Mouse (Mus musculus) limb, embryonic 15.5 days (tissue): ENCODE measurements around the gene Gm34653. TPM values are rescaled to one million over a fixed set of nuclear protein-coding genes. Genes with fewer than 3 reads are reported as not detected.
"Not testable (repeated sequence)": the region's sequence is repeated elsewhere in the genome, so short reads cannot be mapped to it uniquely, and the experiment has no call there.

Source experiments
- ATAC-seq: fragments of 200-750 bp; cut with Nextera tagmentation; 2 replicates; pipeline ENCODE4 v1.8.0; 2017; ENCODE audit warnings: low read depth, moderate TSS enrichment; ENCODE audit not compliant: insufficient number of reproducible peaks, low FRiP score, low TSS enrichment
- H3K27ac ChIP-seq: fragments of 300-500 bp; sonication (generic); 2 replicates; pipeline ENCODE4 v1.5.1; 2015; ENCODE audit warnings: moderate library complexity, mild to moderate bottlenecking, inconsistent platforms
- H3K27me3 ChIP-seq: fragments of 300-500 bp; sonication (generic); 2 replicates; pipeline ENCODE4 v1.6.1; 2015; ENCODE audit warnings: inconsistent platforms
- H3K36me3 ChIP-seq: fragments of 300-500 bp; sonication (generic); 2 replicates; pipeline ENCODE4 v1.6.1; 2015; ENCODE audit warnings: inconsistent platforms
- H3K4me1 ChIP-seq: fragments of 300-500 bp; sonication (generic); 2 replicates; pipeline ENCODE4 v1.6.1; 2015; ENCODE audit warnings: inconsistent platforms
- H3K4me2 ChIP-seq: fragments of 300-500 bp; sonication (generic); 2 replicates; pipeline ENCODE4 v1.6.1; 2015; ENCODE audit warnings: mild to moderate bottlenecking, inconsistent platforms
- H3K4me3 ChIP-seq: fragments of 300-500 bp; sonication (generic); 2 replicates; pipeline ENCODE4 v1.5.1; 2015; ENCODE audit warnings: mild to moderate bottlenecking, inconsistent platforms
- H3K9ac ChIP-seq: fragments of 300-500 bp; sonication (generic); 2 replicates; pipeline ENCODE4 v1.6.1; 2015; ENCODE audit warnings: inconsistent platforms
- H3K9me3 ChIP-seq: fragments of 300-500 bp; sonication (generic); 2 replicates; pipeline ENCODE4 v1.6.1; 2016; ENCODE audit warnings: inconsistent platforms
- WGBS: fragments of 180-500 bp; shearing (Covaris S2); methylation state at CpG from one replicate; pipeline ENCODE4 v1.1.7; 2015; 5-methylcytosine and 5-hydroxymethylcytosine counted together
- polyA plus RNA-seq: library from polyadenylated mRNA; unstranded; fragments of >200 nt; fragmentation: Nextera tagmentation; extraction: Ambion mirVana; gene quantifications from 2 replicates; pipeline ENCODE4 v1.2.1, GENCODE M21; 2015

The Gm34653 gene
- polyA plus RNA-seq, 1 experiment from 2014 or later: not detected

- H3K36me3 ChIP-seq, H3K9me3 ChIP-seq, ATAC-seq, H3K27me3 ChIP-seq: not testable (repeated sequence)
- Histone ChIP-seq H3K4me3 (peak overlapping the region; percentile 65), H3K4me1 (peaks cover 23% of the 10 kb centered on the region), H3K4me2 (peak overlapping the region; percentile 57), H3K27ac (peak overlapping the region; percentile 94), H3K9ac (peak overlapping the region; percentile 77)
- 0% methylated on average over 25 of the region's 32 CpGs for WGBS
Observed at GRCm38 (mm10) chr2:34802565-34803245, 30.1 kb upstream of the Gm34653 start.

GRCm38 (mm10) chr2:34803746-34804145, 29.1 kb upstream of the Gm34653 start:
- Histone ChIP-seq H3K27me3 (no peaks in the 10 kb centered on the region), H3K4me2 (peak overlapping the region; percentile 32), H3K27ac (no peak overlapping the region), H3K9me3 (no peaks in the 10 kb centered on the region), H3K9ac (no peak overlapping the region), H3K4me1 (peaks cover 23% of the 10 kb centered on the region), H3K36me3 (peaks cover 18% of the 10 kb centered on the region), H3K4me3 (peak overlapping the region; percentile 16)
- 50% methylated on average over 3 of the region's 3 CpGs for WGBS
- no peak for ATAC-seq

GRCm38 (mm10) chr2:34804172-34804571, 28.6 kb upstream of the Gm34653 start:
- no peak overlapping the region for H3K4me2 ChIP-seq
- 96% methylated on average over 2 of the region's 2 CpGs for WGBS
- H3K4me3 ChIP-seq: no peak overlapping the region

GRCm38 (mm10) chr2:34804815-34805214, 28.0 kb upstream of the Gm34653 start:
- no peak overlapping the region for H3K4me2 ChIP-seq
- no peak overlapping the region for H3K4me3 ChIP-seq
- no peaks in the 10 kb centered on the region for H3K27me3 ChIP-seq
- H3K4me1 ChIP-seq: peaks cover 18% of the 10 kb centered on the region
- no peak overlapping the region for H3K27ac ChIP-seq
- 65% methylated on average over 1 of the region's 1 CpGs for WGBS
- no peak overlapping the region for H3K9ac ChIP-seq
- peaks cover 27% of the 10 kb centered on the region for H3K36me3 ChIP-seq
- no peaks in the 10 kb centered on the region for H3K9me3 ChIP-seq
- no peak for ATAC-seq

More at GRCm38 (mm10) chr2:34804172-34804571, 28.6 kb upstream of the Gm34653 start:
- Histone ChIP-seq H3K4me1 (peaks cover 20% of the 10 kb centered on the region), H3K9me3 (no peaks in the 10 kb centered on the region), H3K9ac (no peak overlapping the region), H3K27me3 (no peaks in the 10 kb centered on the region), H3K36me3 (peaks cover 22% of the 10 kb centered on the region), H3K27ac (no peak overlapping the region)
- ATAC-seq: no peak

GRCm38 (mm10) chr2:34805364-34805950, 27.4 kb upstream of the Gm34653 start:
- Histone ChIP-seq H3K27ac (no peak overlapping the region), H3K4me3 (no peak overlapping the region), H3K9ac (no peak overlapping the region), H3K4me1 (peaks cover 14% of the 10 kb centered on the region), H3K4me2 (no peak overlapping the region), H3K27me3 (no peaks in the 10 kb centered on the region), H3K9me3 (no peaks in the 10 kb centered on the region), H3K36me3 (peaks cover 32% of the 10 kb centered on the region)
- ATAC-seq: no peak
- 89% methylated on average over 10 of the region's 10 CpGs for WGBS

GRCm38 (mm10) chr2:34808057-34808456, 24.8 kb upstream of the Gm34653 start:
- 78% methylated on average over 2 of the region's 2 CpGs for WGBS
- H3K4me1 ChIP-seq: peaks cover 12% of the 10 kb centered on the region
- H3K9me3 ChIP-seq: no peaks in the 10 kb centered on the region
- no peaks in the 10 kb centered on the region for H3K27me3 ChIP-seq
- no peak overlapping the region for H3K9ac ChIP-seq
- ATAC-seq: no peak
- peaks cover 56% of the 10 kb centered on the region for H3K36me3 ChIP-seq
- H3K27ac ChIP-seq: no peak overlapping the region
- H3K4me2 ChIP-seq: no peak overlapping the region
- no peak overlapping the region for H3K4me3 ChIP-seq

- Histone ChIP-seq H3K36me3 (peaks cover 69% of the 10 kb centered on the region), H3K27me3 (no peaks in the 10 kb centered on the region), H3K27ac (no peak overlapping the region), H3K4me1 (peaks cover under 1% of the 10 kb centered on the region; the same call in 1 of the 2 replicates), H3K9me3 (no peaks in the 10 kb centered on the region), H3K4me2 (no peak overlapping the region), H3K9ac (no peak overlapping the region), H3K4me3 (no peak overlapping the region)
- WGBS: 92% methylated on average over 1 of the region's 1 CpGs
- no peak for ATAC-seq
Observed at GRCm38 (mm10) chr2:34809568-34809967, 23.2 kb upstream of the Gm34653 start.

GRCm38 (mm10) chr2:34810775-34811174, 22.0 kb upstream of the Gm34653 start:
- Histone ChIP-seq H3K36me3 (peaks cover 76% of the 10 kb centered on the region), H3K4me1 (no peaks in the 10 kb centered on the region), H3K9ac (no peak overlapping the region), H3K9me3 (no peaks in the 10 kb centered on the region), H3K27ac (no peak overlapping the region), H3K4me2 (no peak overlapping the region), H3K27me3 (no peaks in the 10 kb centered on the region), H3K4me3 (no peak overlapping the region)
- no peak for ATAC-seq
- 93% methylated on average over 3 of the region's 3 CpGs for WGBS

GRCm38 (mm10) chr2:34812706-34813105, 20.1 kb upstream of the Gm34653 start:
- ATAC-seq: no peak
- WGBS: 79% methylated on average over 7 of the region's 7 CpGs

GRCm38 (mm10) chr2:34815893-34816292, 16.9 kb upstream of the Gm34653 start:
- not testable (repeated sequence) for H3K4me1 ChIP-seq, H3K4me3 ChIP-seq, H3K9me3 ChIP-seq, H3K9ac ChIP-seq, H3K27ac ChIP-seq, H3K27me3 ChIP-seq, ATAC-seq, H3K4me2 ChIP-seq
- peaks cover 67% of the 10 kb centered on the region for H3K36me3 ChIP-seq
- 93% methylated on average over 2 of the region's 2 CpGs for WGBS

More at GRCm38 (mm10) chr2:34812706-34813105, 20.1 kb upstream of the Gm34653 start:
- Histone ChIP-seq H3K27me3 (no peaks in the 10 kb centered on the region), H3K27ac (no peak overlapping the region), H3K4me1 (no peaks in the 10 kb centered on the region), H3K9ac (no peak overlapping the region), H3K9me3 (no peaks in the 10 kb centered on the region), H3K36me3 (peaks cover 79% of the 10 kb centered on the region), H3K4me3 (no peak overlapping the region), H3K4me2 (no peak overlapping the region)

- Histone ChIP-seq H3K9me3 (no peaks in the 10 kb centered on the region), H3K27ac (no peak overlapping the region), H3K4me3 (no peak overlapping the region), H3K4me2 (no peak overlapping the region), H3K27me3 (no peaks in the 10 kb centered on the region), H3K36me3 (peaks cover 58% of the 10 kb centered on the region), H3K4me1 (no peaks in the 10 kb centered on the region), H3K9ac (no peak overlapping the region)
- 97% methylated on average over 2 of the region's 2 CpGs for WGBS
- no peak for ATAC-seq
Observed at GRCm38 (mm10) chr2:34818492-34818891, 14.3 kb upstream of the Gm34653 start.

- H3K27me3 ChIP-seq: no peaks in the 10 kb centered on the region
- peak within 1 kb of the TSS; percentile 99 for H3K9ac ChIP-seq
- peak; percentile 90 for ATAC-seq
- peak within 1 kb of the TSS; percentile 77 for H3K27ac ChIP-seq
- peak within 1 kb of the TSS; percentile 83 for H3K4me2 ChIP-seq
- peaks cover 16% of the 10 kb centered on the region for H3K4me1 ChIP-seq
- H3K4me3 ChIP-seq: peak within 1 kb of the TSS; percentile 98
- peaks cover 17% of the 10 kb centered on the region for H3K36me3 ChIP-seq
- H3K9me3 ChIP-seq: no peaks in the 10 kb centered on the region; the same call in 1 of the 2 replicates
- under 1% methylated on average over 56 of the region's 57 CpGs for WGBS
Observed at GRCm38 (mm10) chr2:34825827-34826459, 6.9 kb upstream of the Gm34653 start, which contains the start of gene Fbxw2. Gene Fbxw2, minus strand, starts transcription at chr2:34826311.
